Mouse (Mus musculus) heart, adult 2 months (tissue): ENCODE measurements around the gene Zfp169.
"Not testable (repeated sequence)": the region's sequence is repeated elsewhere in the genome, so short reads cannot be mapped to it uniquely, and the experiment has no call there.

Source experiments
- CTCF ChIP-seq: fragments of 200-600 bp; IDR thresholded peaks from 2 replicates; pipeline ENCODE4 v1.8.1; 2022; ENCODE audit warnings: antibody characterized with exemption, mild to moderate bottlenecking, moderate library complexity
- POLR2A ChIP-seq: fragments of 200-500 bp; IDR thresholded peaks from 2 replicates; pipeline ENCODE4 v1.6.1; 2011; ENCODE audit warnings: mild to moderate bottlenecking, low read depth, low read length, control low read depth; ENCODE audit not compliant: insufficient read depth

DNA sequence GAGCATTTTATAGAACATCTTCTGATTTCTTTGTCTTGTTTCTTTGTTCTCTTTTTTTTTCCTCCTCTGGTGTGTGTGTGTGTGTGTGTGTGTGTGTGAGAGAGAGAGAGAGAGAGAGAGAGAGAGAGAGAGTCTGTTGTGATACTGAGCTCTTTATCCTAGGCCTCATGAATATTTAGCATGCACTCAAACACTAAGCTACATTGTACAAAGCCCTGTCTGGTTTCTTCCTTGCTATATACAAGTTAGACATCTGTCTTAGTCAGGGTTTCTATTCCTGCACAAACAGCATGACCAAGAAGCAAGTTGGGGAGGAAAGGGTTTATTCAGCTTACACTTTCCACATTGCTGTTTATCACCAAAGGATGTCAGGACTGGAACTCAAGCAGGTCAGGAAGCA lies 5.9 kb upstream of the Zfp169 start:
- not testable (repeated sequence) for TF ChIP-seq CTCF, POLR2A
